Mouse (Mus musculus) forebrain, embryonic 16.5 days (tissue): ENCODE measurements at regions not wholly inside any gene's neighbourhood (a gene's known extent, or its start where the extent isn't known, plus 50 kb on each side); places are given as distances from the start of the nearest gene placed in this dataset.

Experiments used
- ATAC-seq: fragments of 200-750 bp; cut with Nextera tagmentation; 2 replicates; pipeline ENCODE4 v1.8.0; 2017; ENCODE audit warnings: mild to moderate bottlenecking, moderate library complexity
- H3K27ac ChIP-seq: fragments of 300-500 bp; sonication (generic); 2 replicates; pipeline ENCODE4 v1.5.1; 2014; ENCODE audit warnings: low read length, control low read depth
- H3K27me3 ChIP-seq: fragments of 300-500 bp; sonication (generic); replicated peaks from 2 replicates; pipeline ENCODE4 v1.6.1; 2014; ENCODE audit warnings: low read length; ENCODE audit not compliant: control insufficient read depth, insufficient read depth
- H3K36me3 ChIP-seq: fragments of 300-500 bp; sonication (generic); 2 replicates; pipeline ENCODE4 v1.6.1; 2014; ENCODE audit not compliant: control insufficient read depth, insufficient read depth
- H3K4me1 ChIP-seq: fragments of 300-500 bp; sonication (generic); replicated peaks from 2 replicates; pipeline ENCODE4 v1.6.1; 2014; ENCODE audit warnings: low read length; ENCODE audit not compliant: control insufficient read depth, insufficient read depth
- H3K4me2 ChIP-seq: fragments of 300-500 bp; sonication (generic); 2 replicates; pipeline ENCODE4 v1.6.1; 2014; ENCODE audit warnings: mild to moderate bottlenecking, low read length, control low read depth
- H3K4me3 ChIP-seq: fragments of 300-500 bp; sonication (generic); replicated peaks from 2 replicates; pipeline ENCODE4 v1.5.1; 2014; ENCODE audit warnings: mild to moderate bottlenecking, low read length, control low read depth
- H3K9ac ChIP-seq: fragments of 300-500 bp; sonication (generic); replicated peaks from 2 replicates; pipeline ENCODE4 v1.6.1; 2014; ENCODE audit warnings: low read depth, low read length, control low read depth
- H3K9me3 ChIP-seq: fragments of 300-500 bp; sonication (generic); 2 replicates; pipeline ENCODE4 v1.6.1; 2016; ENCODE audit warnings: low read length; ENCODE audit not compliant: control insufficient read depth
- WGBS: fragments of 180-500 bp; shearing (Covaris S2); extraction: QIAGEN DNeasy Blood & Tissue Kit; methylation state at CpG from one replicate; pipeline ENCODE4 v1.1.7; 2014; 5-methylcytosine and 5-hydroxymethylcytosine counted together

DNA sequence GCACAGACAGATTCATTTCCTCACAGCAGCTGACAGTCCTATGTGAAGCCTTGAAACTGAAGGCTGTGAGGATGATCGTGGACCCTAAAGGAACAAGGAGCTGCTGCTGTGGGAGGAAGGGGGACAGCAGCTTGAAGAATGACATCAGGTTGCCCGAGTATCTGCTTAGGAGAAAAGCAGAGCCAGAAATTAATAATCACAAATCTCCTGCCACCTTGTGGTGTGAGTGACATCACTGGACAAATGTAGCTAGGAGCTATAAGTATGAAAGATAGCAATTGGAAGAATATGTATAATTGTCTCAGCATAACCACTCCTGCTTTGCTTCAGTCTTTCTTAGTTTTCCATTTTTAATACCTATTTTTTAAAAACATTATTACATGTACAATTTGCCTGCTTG lies 356.6 kb upstream of the Epha7 start:
- Histone ChIP-seq H3K4me3 (no peak overlapping the region), H3K4me2 (no peak overlapping the region), H3K4me1 (no peaks in the 10 kb centered on the region), H3K27me3 (no peaks in the 10 kb centered on the region), H3K27ac (no peak overlapping the region), H3K9ac (no peak overlapping the region), H3K36me3 (no peaks in the 10 kb centered on the region), H3K9me3 (no peaks in the 10 kb centered on the region)
- 59% methylated on average over 2 of the region's 2 CpGs for WGBS
- ATAC-seq: no peak
